Mouse (Mus musculus) kidney, postnatal 0 days (tissue): ENCODE results near the gene Etfbkmt. TPM values are rescaled to one million over a fixed set of nuclear protein-coding genes. Genes with fewer than 3 reads are reported as not detected.

ENCODE experiments used
- ATAC-seq: fragments of 200-750 bp; cut with Nextera tagmentation; replicated peaks from 2 replicates; pipeline ENCODE4 v1.8.0; 2017; ENCODE audit warnings: low read depth, moderate number of reproducible peaks, moderate TSS enrichment, moderate library complexity; ENCODE audit not compliant: low FRiP score
- DNase-seq: peaks from one replicate; pipeline ENCODE4 v3.0.0-alpha.2; 2016; ENCODE audit warnings: low spot score
- H3K27ac ChIP-seq: fragments of 300-500 bp; sonication (generic); 2 replicates; pipeline ENCODE4 v1.5.1; 2014; ENCODE audit warnings: mild to moderate bottlenecking
- H3K27me3 ChIP-seq: fragments of 300-500 bp; sonication (generic); 2 replicates; pipeline ENCODE4 v1.6.1; 2014; ENCODE audit warnings: low read length, mixed read lengths; ENCODE audit not compliant: insufficient read depth
- H3K36me3 ChIP-seq: fragments of 300-500 bp; sonication (generic); 2 replicates; pipeline ENCODE4 v1.6.1; 2014; ENCODE audit warnings: low read length, mixed read lengths; ENCODE audit not compliant: insufficient read depth
- H3K4me1 ChIP-seq: fragments of 300-500 bp; sonication (generic); replicated peaks from 2 replicates; pipeline ENCODE4 v1.6.1; 2014; ENCODE audit warnings: antibody characterized with exemption, low read length, mixed read lengths; ENCODE audit not compliant: insufficient read depth
- H3K4me2 ChIP-seq: fragments of 300-500 bp; sonication (generic); 2 replicates; pipeline ENCODE4 v1.6.1; 2014; ENCODE audit warnings: mild to moderate bottlenecking, low read length, moderate library complexity, mixed read lengths
- H3K4me3 ChIP-seq: fragments of 300-500 bp; sonication (generic); replicated peaks from 2 replicates; pipeline ENCODE4 v1.5.1; 2014; ENCODE audit warnings: low read depth, low read length
- H3K9ac ChIP-seq: fragments of 300-500 bp; sonication (generic); 2 replicates; pipeline ENCODE4 v1.6.1; 2014; ENCODE audit warnings: low read depth, low read length
- H3K9me3 ChIP-seq: fragments of 300-500 bp; sonication (generic); replicated peaks from 2 replicates; pipeline ENCODE4 v1.6.1; 2016; ENCODE audit warnings: low read length, inconsistent platforms, mixed read lengths
- CTCF ChIP-seq: IDR thresholded peaks from 2 replicates; pipeline ENCODE4 v1.5.1; 2016; ENCODE audit warnings: antibody characterized with exemption, low read depth, mild to moderate bottlenecking, moderate library complexity
- WGBS: fragments of 180-500 bp; shearing (Covaris S2); extraction: QIAGEN DNeasy Blood & Tissue Kit; methylation state at CpG from one replicate; pipeline ENCODE4 v1.1.7; 2014; 5-methylcytosine and 5-hydroxymethylcytosine counted together
- polyA plus RNA-seq: library from polyadenylated mRNA; unstranded; fragments of >200 nt; fragmentation: Nextera tagmentation; extraction: Ambion mirVana; gene quantifications from 2 replicates; pipeline ENCODE4 v1.2.1, GENCODE M21; 2015

Gene Etfbkmt
- polyA plus RNA-seq: 22.7 and 26.0 TPM in 2 replicates

GRCm38 (mm10) chr6:149139471-149139870 is at the start of gene Etfbkmt:
Etfbkmt (plus strand) TSS chr6:149139849.
- H3K9me3 ChIP-seq: no peaks in the 10 kb centered on the region
- TF ChIP-seq CTCF: no peak
- no peak within 1 kb of the TSS for H3K27ac ChIP-seq
- no peaks in the 10 kb centered on the region for H3K27me3 ChIP-seq
- peaks cover 7% of the 10 kb centered on the region; the same call in 1 of the 2 replicates for H3K4me1 ChIP-seq
- H3K4me2 ChIP-seq: no peak within 1 kb of the TSS
- 0 out of 2 replicates have a peak, but pooled peaks cover 4% of the 10 kb centered on the region for H3K36me3 ChIP-seq
- 79% methylated on average over 1 of the region's 1 CpGs for whole genome bisulfite sequencing
- ATAC-seq: no peak
- no peak for DNase-seq
- H3K4me3 ChIP-seq: no peak within 1 kb of the TSS
- no peak within 1 kb of the TSS for H3K9ac ChIP-seq

- no peaks in the 10 kb centered on the region; the same call in 1 of the 2 replicates for H3K4me1 ChIP-seq
- WGBS: 94% methylated on average over 6 of the region's 6 CpGs
- no peak for DNase-seq
- no peaks in the 10 kb centered on the region for H3K9me3 ChIP-seq
- no peak for TF ChIP-seq CTCF
- no peak overlapping the region for H3K4me2 ChIP-seq
- ATAC-seq: no peak
- H3K9ac ChIP-seq: no peak overlapping the region
- no peaks in the 10 kb centered on the region for H3K36me3 ChIP-seq
- no peak overlapping the region for H3K27ac ChIP-seq
- H3K27me3 ChIP-seq: no peaks in the 10 kb centered on the region
- H3K4me3 ChIP-seq: no peak overlapping the region
These were observed 47.2 kb upstream of the Etfbkmt start for GRCm38 (mm10) chr6:149092406-149092805.

DNA sequence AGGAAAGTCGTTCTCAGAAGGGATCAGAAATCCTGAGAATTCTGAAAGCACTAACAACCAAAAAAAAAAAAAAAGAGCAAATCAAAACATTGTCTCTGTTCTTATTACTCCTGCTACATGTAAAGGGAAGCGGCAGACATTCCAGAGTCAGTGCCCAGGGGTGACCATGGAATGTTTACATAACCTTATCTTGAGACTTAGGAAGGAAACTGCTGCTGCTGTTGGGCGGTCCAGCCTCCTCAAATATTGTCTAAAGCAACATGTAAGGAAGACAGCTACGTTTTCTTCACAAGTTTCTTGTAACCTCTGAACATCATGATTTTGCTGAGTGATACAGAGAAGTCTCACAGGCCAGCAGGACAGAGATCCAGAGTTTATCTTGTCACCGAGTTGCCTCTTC is 46.2 kb upstream of the Etfbkmt start:
- Histone ChIP-seq H3K9ac (no peak overlapping the region), H3K4me3 (no peak overlapping the region), H3K9me3 (no peaks in the 10 kb centered on the region), H3K4me1 (no peaks in the 10 kb centered on the region; the same call in 1 of the 2 replicates), H3K4me2 (0 out of 2 replicates have a peak overlapping the region, but pooled peaks have one; percentile 8), H3K27me3 (no peaks in the 10 kb centered on the region), H3K27ac (no peak overlapping the region), H3K36me3 (no peaks in the 10 kb centered on the region)
- peak; percentile 76 for DNase-seq
- no peak for TF ChIP-seq CTCF
- no peak for ATAC-seq
- WGBS: 10% methylated on average over 5 of the region's 5 CpGs

DNA sequence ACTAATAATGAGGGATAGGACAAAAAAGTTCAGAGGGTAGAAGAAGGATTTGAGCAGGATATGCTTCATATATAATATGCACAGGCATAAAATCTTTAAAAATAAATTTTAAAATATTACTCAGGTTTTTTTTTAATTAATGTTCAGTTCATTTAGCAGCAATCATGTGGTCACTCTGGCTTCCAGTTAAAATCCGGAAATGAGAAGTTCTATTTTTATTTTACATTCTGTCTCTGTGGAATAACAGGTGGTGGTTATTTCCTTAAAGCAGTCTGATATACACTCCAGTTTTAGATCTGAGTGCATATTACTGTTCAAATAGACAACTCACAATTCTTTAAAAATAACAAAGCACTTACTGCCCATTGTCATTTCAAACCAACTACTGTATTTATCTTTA is 45.1 kb upstream of the Etfbkmt start:
- DNase-seq (no peak), ATAC-seq (no peak)
- no peaks in the 10 kb centered on the region for H3K27me3 ChIP-seq
- H3K4me1 ChIP-seq: no peaks in the 10 kb centered on the region; the same call in 1 of the 2 replicates
- H3K4me2 ChIP-seq: no peak overlapping the region
- no peak overlapping the region for H3K27ac ChIP-seq
- no peak for TF ChIP-seq CTCF
- WGBS: 61% methylated on average over 1 of the region's 1 CpGs
- no peak overlapping the region for H3K4me3 ChIP-seq
- no peaks in the 10 kb centered on the region for H3K9me3 ChIP-seq
- no peak overlapping the region for H3K9ac ChIP-seq
- H3K36me3 ChIP-seq: no peaks in the 10 kb centered on the region

GRCm38 (mm10) chr6:149095389-149095788 is 44.3 kb upstream of the Etfbkmt start:
- peak; percentile 37 for TF ChIP-seq CTCF
- Histone ChIP-seq H3K27ac (no peak overlapping the region), H3K36me3 (no peaks in the 10 kb centered on the region), H3K4me3 (no peak overlapping the region), H3K27me3 (no peaks in the 10 kb centered on the region), H3K4me1 (no peaks in the 10 kb centered on the region; the same call in 1 of the 2 replicates), H3K9me3 (no peaks in the 10 kb centered on the region), H3K9ac (no peak overlapping the region), H3K4me2 (no peak overlapping the region)
- no peak for ATAC-seq
- DNase-seq: no peak
- 64% methylated on average over 6 of the region's 6 CpGs for WGBS

DNA sequence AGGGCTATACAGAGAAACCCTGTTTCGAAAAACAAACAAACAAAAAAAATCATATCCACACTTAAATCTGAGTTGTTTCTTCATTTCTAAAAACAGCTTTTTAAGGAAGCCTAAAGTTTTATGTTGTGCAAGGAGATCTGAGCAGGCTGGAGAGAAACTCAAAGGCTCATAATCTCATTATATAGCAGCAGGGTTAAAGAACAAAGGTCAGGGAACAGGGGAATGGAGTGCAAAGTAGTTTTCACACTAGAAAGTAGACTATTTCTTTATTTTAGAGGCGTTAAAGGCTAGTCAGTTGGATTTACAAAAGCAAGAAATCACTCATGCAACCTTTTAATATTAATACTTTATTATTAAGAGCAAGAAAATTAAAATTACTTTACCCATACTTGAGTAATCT is 43.4 kb upstream of the Etfbkmt start:
- Histone ChIP-seq H3K27ac (no peak overlapping the region), H3K4me2 (no peak overlapping the region), H3K9ac (no peak overlapping the region), H3K36me3 (no peaks in the 10 kb centered on the region), H3K4me3 (no peak overlapping the region), H3K27me3 (no peaks in the 10 kb centered on the region), H3K4me1 (no peaks in the 10 kb centered on the region; the same call in 1 of the 2 replicates), H3K9me3 (no peaks in the 10 kb centered on the region)
- TF ChIP-seq CTCF: no peak
- DNase-seq: no peak
- 74% methylated on average over 2 of the region's 2 CpGs for WGBS
- no peak for ATAC-seq

DNA sequence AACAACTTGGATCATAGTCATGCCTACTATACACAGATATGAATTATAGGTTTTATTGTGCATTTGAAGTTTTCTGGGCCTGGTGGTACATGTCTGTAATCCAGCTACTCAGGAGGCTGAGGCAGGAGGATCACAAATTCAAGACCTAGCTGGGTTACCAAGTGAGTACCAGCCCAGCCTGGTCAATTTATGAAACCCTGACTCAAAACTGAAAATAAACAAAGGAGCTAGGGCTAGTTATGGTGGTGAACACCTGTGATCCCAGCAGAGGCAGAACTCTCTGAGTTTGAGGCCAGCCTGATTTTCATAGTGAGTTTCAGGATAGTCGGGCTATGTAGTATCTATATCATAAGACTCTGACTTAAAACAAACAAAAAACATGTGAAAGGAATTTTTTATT is 42.4 kb upstream of the Etfbkmt start:
- 95% methylated on average over 1 of the region's 1 CpGs for WGBS
- H3K27ac ChIP-seq: no peak overlapping the region
- no peak overlapping the region for H3K4me3 ChIP-seq
- no peak overlapping the region for H3K9ac ChIP-seq
- no peaks in the 10 kb centered on the region for H3K36me3 ChIP-seq
- DNase-seq: no peak
- no peak for ATAC-seq
- TF ChIP-seq CTCF: no peak
- no peaks in the 10 kb centered on the region for H3K27me3 ChIP-seq
- no peaks in the 10 kb centered on the region; the same call in 1 of the 2 replicates for H3K4me1 ChIP-seq
- no peaks in the 10 kb centered on the region for H3K9me3 ChIP-seq
- H3K4me2 ChIP-seq: no peak overlapping the region
